Mouse (Mus musculus) liver, embryonic 15.5 days (tissue): ENCODE data around the gene Gm12166. TPM values are rescaled to one million over a fixed set of nuclear protein-coding genes. Genes with fewer than 3 reads are reported as not detected.

Experiments used
- ATAC-seq: fragments of 200-750 bp; cut with Nextera tagmentation; 2 replicates; pipeline ENCODE4 v1.8.0; 2017; ENCODE audit warnings: moderate number of reproducible peaks, mild to moderate bottlenecking, moderate library complexity; ENCODE audit not compliant: insufficient read depth
- H3K27ac ChIP-seq: fragments of 300-500 bp; sonication (generic); replicated peaks from 2 replicates; pipeline ENCODE4 v1.5.1; 2015; ENCODE audit warnings: mild to moderate bottlenecking, inconsistent platforms
- H3K27me3 ChIP-seq: fragments of 300-500 bp; sonication (generic); 2 replicates; pipeline ENCODE4 v1.6.1; 2015; ENCODE audit warnings: mild to moderate bottlenecking, inconsistent platforms
- H3K36me3 ChIP-seq: fragments of 300-500 bp; sonication (generic); replicated peaks from 2 replicates; pipeline ENCODE4 v1.6.1; 2015; ENCODE audit warnings: moderate library complexity, mild to moderate bottlenecking, inconsistent platforms
- H3K4me1 ChIP-seq: fragments of 300-500 bp; sonication (generic); replicated peaks from 2 replicates; pipeline ENCODE4 v1.6.1; 2015; ENCODE audit warnings: inconsistent platforms
- H3K4me2 ChIP-seq: fragments of 300-500 bp; sonication (generic); 2 replicates; pipeline ENCODE4 v1.6.1; 2015; ENCODE audit warnings: moderate library complexity, mild to moderate bottlenecking, inconsistent platforms
- H3K4me3 ChIP-seq: fragments of 300-500 bp; sonication (generic); replicated peaks from 2 replicates; pipeline ENCODE4 v1.5.1; 2015; ENCODE audit warnings: mild to moderate bottlenecking, inconsistent platforms
- H3K9ac ChIP-seq: fragments of 300-500 bp; sonication (generic); 2 replicates; pipeline ENCODE4 v1.6.1; 2015; ENCODE audit warnings: moderate library complexity, mild to moderate bottlenecking, inconsistent platforms
- H3K9me3 ChIP-seq: fragments of 300-500 bp; sonication (generic); replicated peaks from 2 replicates; pipeline ENCODE4 v1.6.1; 2016; ENCODE audit warnings: inconsistent platforms
- WGBS: fragments of 180-500 bp; shearing (Covaris S2); methylation state at CpG from one replicate; pipeline ENCODE4 v1.1.7; 2015; ENCODE audit warnings: mixed read lengths; ENCODE audit not compliant: insufficient replicate concordance; 5-methylcytosine and 5-hydroxymethylcytosine counted together
- polyA plus RNA-seq: library from polyadenylated mRNA; unstranded; fragments of >200 nt; fragmentation: Nextera tagmentation; extraction: Ambion mirVana; gene quantifications from 2 replicates; pipeline ENCODE4 v1.2.1, GENCODE M21; 2015

Gene Gm12166
- polyA plus RNA-seq, 1 experiment from 2014 or later: 3.4 TPM

- peaks cover 45% of the 10 kb centered on the region for H3K4me1 ChIP-seq
- ATAC-seq: no peak
- no peaks in the 10 kb centered on the region for H3K9me3 ChIP-seq
- no peak overlapping the region for H3K9ac ChIP-seq
- 0 out of 2 replicates have a peak, but pooled peaks cover 5% of the 10 kb centered on the region for H3K27me3 ChIP-seq
- WGBS: 66% methylated on average over 8 of the region's 8 CpGs
- H3K4me2 ChIP-seq: no peak overlapping the region
- H3K4me3 ChIP-seq: no peak overlapping the region
- peak overlapping the region; percentile 29; the same call in 1 of the 2 replicates for H3K27ac ChIP-seq
- no peaks in the 10 kb centered on the region; the same call in 1 of the 2 replicates for H3K36me3 ChIP-seq
Observed at GRCm38 (mm10) chr11:46072466-46073060, 20.4 kb upstream of the Gm12166 start.

GRCm38 (mm10) chr11:46070789-46071188 lies 18.7 kb upstream of the Gm12166 start:
- Histone ChIP-seq H3K27ac (no peak overlapping the region), H3K9ac (no peak overlapping the region), H3K36me3 (no peaks in the 10 kb centered on the region), H3K4me3 (no peak overlapping the region), H3K27me3 (0 out of 2 replicates have a peak, but pooled peaks cover 5% of the 10 kb centered on the region), H3K9me3 (no peaks in the 10 kb centered on the region), H3K4me1 (peaks cover 31% of the 10 kb centered on the region), H3K4me2 (no peak overlapping the region)
- no peak for ATAC-seq
- WGBS: 47% methylated on average over 8 of the region's 8 CpGs

- WGBS: 74% methylated on average over 4 of the region's 4 CpGs
- peaks cover 7% of the 10 kb centered on the region; the same call in 1 of the 2 replicates for H3K27me3 ChIP-seq
- no peak overlapping the region for H3K4me3 ChIP-seq
- H3K4me2 ChIP-seq: no peak overlapping the region
- no peaks in the 10 kb centered on the region for H3K36me3 ChIP-seq
- no peaks in the 10 kb centered on the region for H3K9me3 ChIP-seq
- no peak overlapping the region for H3K9ac ChIP-seq
- H3K4me1 ChIP-seq: peaks cover 30% of the 10 kb centered on the region
- H3K27ac ChIP-seq: no peak overlapping the region; the same call in 1 of the 2 replicates
- no peak for ATAC-seq
Observed at GRCm38 (mm10) chr11:46070161-46070560, 18.0 kb upstream of the Gm12166 start.

DNA sequence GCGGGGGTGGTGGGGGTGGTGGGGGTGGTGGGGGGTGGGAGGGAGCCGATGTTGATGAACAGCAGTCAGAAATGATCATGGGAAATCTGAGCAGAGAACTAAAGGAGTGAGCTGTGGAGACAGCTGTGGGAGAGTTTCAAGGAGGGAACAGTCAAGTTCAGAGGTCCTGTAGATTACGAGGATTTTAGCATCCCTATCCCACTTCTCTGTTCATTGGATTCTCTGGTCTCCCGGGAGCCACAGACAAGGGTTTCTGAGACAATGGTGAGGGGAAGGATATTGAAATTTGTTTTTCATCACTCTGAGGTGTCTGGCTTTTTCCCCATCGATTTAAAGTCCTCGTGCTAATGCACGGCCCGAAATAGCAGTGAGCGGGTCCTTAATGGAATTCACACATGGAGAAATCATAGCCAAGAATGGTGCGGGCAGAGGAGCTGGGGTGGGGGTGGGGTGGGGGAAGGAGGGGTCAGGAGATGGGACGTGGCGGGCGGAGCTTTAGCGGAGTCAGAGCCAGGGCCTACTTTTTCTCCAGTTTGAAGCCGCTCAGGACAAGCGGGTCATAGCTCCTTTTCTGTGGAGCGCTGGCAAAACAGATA lies 17.4 kb upstream of the Gm12166 start:
- H3K9ac ChIP-seq: no peak overlapping the region
- H3K9me3 ChIP-seq: no peaks in the 10 kb centered on the region
- 64% methylated on average over 17 of the region's 17 CpGs for WGBS
- H3K4me3 ChIP-seq: no peak overlapping the region
- no peak for ATAC-seq
- H3K4me1 ChIP-seq: peaks cover 29% of the 10 kb centered on the region
- H3K27me3 ChIP-seq: peaks cover 13% of the 10 kb centered on the region
- no peak overlapping the region for H3K4me2 ChIP-seq
- H3K36me3 ChIP-seq: no peaks in the 10 kb centered on the region
- no peak overlapping the region for H3K27ac ChIP-seq

GRCm38 (mm10) chr11:46068756-46069407 lies 16.8 kb upstream of the Gm12166 start:
- Histone ChIP-seq H3K27ac (peak overlapping the region; percentile 29; the same call in 1 of the 2 replicates), H3K9ac (no peak overlapping the region), H3K36me3 (no peaks in the 10 kb centered on the region), H3K4me3 (no peak overlapping the region), H3K27me3 (peaks cover 14% of the 10 kb centered on the region), H3K4me1 (peaks cover 29% of the 10 kb centered on the region), H3K4me2 (no peak overlapping the region), H3K9me3 (no peaks in the 10 kb centered on the region)
- WGBS: 41% methylated on average over 12 of the region's 12 CpGs
- ATAC-seq: no peak

DNA sequence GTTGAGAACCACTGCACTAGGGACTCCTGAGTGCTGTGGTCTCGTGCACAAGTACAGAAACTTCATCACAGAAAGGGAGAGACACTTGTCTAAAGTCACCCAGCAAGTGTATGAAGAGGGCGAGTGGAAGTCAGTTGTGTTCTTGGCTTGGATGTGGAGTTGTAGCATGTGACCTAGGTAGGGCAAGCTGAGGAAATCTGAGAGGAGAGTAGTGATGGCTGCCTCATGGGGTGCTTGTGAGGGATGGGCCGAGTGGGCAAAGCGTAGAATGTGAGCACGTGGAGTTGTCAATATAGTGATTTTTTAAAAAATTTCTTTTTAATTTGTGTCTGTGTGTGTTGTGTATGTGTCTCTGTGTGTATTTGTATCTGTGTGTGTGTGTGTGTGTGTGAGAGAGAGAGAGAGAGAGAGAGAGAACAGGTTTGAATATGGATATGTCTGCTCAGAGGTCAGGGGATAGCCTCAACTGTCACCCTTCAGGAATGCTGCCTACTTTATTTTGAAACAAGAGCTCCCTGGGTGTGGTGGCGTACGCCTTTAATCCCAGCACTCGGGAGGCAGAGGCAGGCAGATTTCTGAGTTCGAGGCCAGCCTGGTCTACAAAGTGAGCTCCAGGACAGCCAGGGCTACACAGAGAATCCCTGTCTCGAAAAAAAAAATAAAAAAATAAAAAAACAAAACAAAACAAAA lies 15.4 kb upstream of the Gm12166 start:
- Histone ChIP-seq H3K9ac (no peak overlapping the region), H3K4me2 (no peak overlapping the region), H3K36me3 (no peaks in the 10 kb centered on the region), H3K4me1 (peaks cover 17% of the 10 kb centered on the region), H3K9me3 (no peaks in the 10 kb centered on the region), H3K27me3 (peaks cover 26% of the 10 kb centered on the region), H3K4me3 (no peak overlapping the region), H3K27ac (no peak overlapping the region)
- ATAC-seq: no peak
- WGBS: 69% methylated on average over 10 of the region's 10 CpGs

- H3K27me3 ChIP-seq: peaks cover 44% of the 10 kb centered on the region
- H3K9ac ChIP-seq: no peak overlapping the region
- H3K4me3 ChIP-seq: no peak overlapping the region
- no peaks in the 10 kb centered on the region for H3K36me3 ChIP-seq
- H3K27ac ChIP-seq: no peak overlapping the region
- ATAC-seq: peak; percentile 71
- 42% methylated on average over 21 of the region's 21 CpGs for WGBS
- no peaks in the 10 kb centered on the region for H3K9me3 ChIP-seq
- H3K4me1 ChIP-seq: peaks cover 15% of the 10 kb centered on the region
- H3K4me2 ChIP-seq: no peak overlapping the region
Observed at GRCm38 (mm10) chr11:46065201-46066011, 13.3 kb upstream of the Gm12166 start.

- H3K36me3 ChIP-seq: no peaks in the 10 kb centered on the region
- H3K27ac ChIP-seq: no peak overlapping the region
- no peaks in the 10 kb centered on the region for H3K9me3 ChIP-seq
- no peak overlapping the region for H3K4me3 ChIP-seq
- H3K4me1 ChIP-seq: peaks cover 15% of the 10 kb centered on the region
- H3K27me3 ChIP-seq: peaks cover 51% of the 10 kb centered on the region
- peak; percentile 38; the same call in 1 of the 2 replicates for ATAC-seq
- WGBS: 47% methylated on average over 8 of the region's 8 CpGs
- H3K4me2 ChIP-seq: no peak overlapping the region
- no peak overlapping the region for H3K9ac ChIP-seq
Observed at GRCm38 (mm10) chr11:46064767-46065166, 12.6 kb upstream of the Gm12166 start.

GRCm38 (mm10) chr11:46062993-46063731 lies 11.0 kb upstream of the Gm12166 start:
- Histone ChIP-seq H3K4me2 (no peak overlapping the region), H3K4me1 (peaks cover 8% of the 10 kb centered on the region), H3K4me3 (no peak overlapping the region), H3K27ac (no peak overlapping the region), H3K27me3 (peaks cover 60% of the 10 kb centered on the region), H3K9ac (no peak overlapping the region), H3K36me3 (no peaks in the 10 kb centered on the region), H3K9me3 (no peaks in the 10 kb centered on the region)
- no peak for ATAC-seq
- WGBS: 43% methylated on average over 9 of the region's 9 CpGs

- Histone ChIP-seq H3K27me3 (peaks cover 66% of the 10 kb centered on the region), H3K4me2 (no peak overlapping the region), H3K27ac (no peak overlapping the region), H3K4me3 (no peak overlapping the region), H3K9ac (no peak overlapping the region), H3K9me3 (no peaks in the 10 kb centered on the region), H3K36me3 (no peaks in the 10 kb centered on the region), H3K4me1 (peaks cover 8% of the 10 kb centered on the region)
- no peak for ATAC-seq
- WGBS: 44% methylated on average over 4 of the region's 4 CpGs
Observed at GRCm38 (mm10) chr11:46062569-46062968, 10.4 kb upstream of the Gm12166 start.
